ENCODE assay signal across 7 mouse cellular contexts in genomic region chr7:65317418-65317817, GRCm38 (mm10).
DNase-seq lines count a peak whose midpoint lies in the region; ATAC-seq and TF ChIP-seq lines count a peak whose summit lies in the region.

No protein-coding gene starts in this region.

- no peak overlapping the region for H3ac ChIP-seq in C2C12 (ENCODE audit: control insufficient read depth, insufficient read length, low read depth)

- peaks cover 91% of the 10 kb centered on the region for H3K36me3 ChIP-seq in C2C12 (ENCODE audit: control insufficient read depth, insufficient read depth)
- peaks cover 47% of the 10 kb centered on the region for H3K36me3 ChIP-seq in forebrain, embryonic 14.5 days (ENCODE audit: control insufficient read depth, insufficient read depth, low read length)
- peaks cover 81% of the 10 kb centered on the region for H3K36me3 ChIP-seq in lung, embryonic 14.5 days (ENCODE audit: insufficient read depth)

- H3K27ac ChIP-seq in forebrain, embryonic 14.5 days (ENCODE audit: low read depth, low read length) = no peak overlapping the region
- no peak overlapping the region for H3K27ac ChIP-seq in lung, embryonic 14.5 days (ENCODE audit: low read depth)

- no peak overlapping the region for H3K4me3 ChIP-seq in C2C12 (ENCODE audit: insufficient read depth, poor library complexity, severe bottlenecking)
- H3K4me3 ChIP-seq in forebrain, embryonic 14.5 days (ENCODE audit: low read depth, low read length) = no peak overlapping the region
- no peak overlapping the region for H3K4me3 ChIP-seq in lung, embryonic 14.5 days (ENCODE audit: low read depth, low read length)

- no peak overlapping the region for H3K9ac ChIP-seq in forebrain, embryonic 14.5 days (ENCODE audit: low read length)
- no peak overlapping the region for H3K9ac ChIP-seq in lung, embryonic 14.5 days

- DNase-seq in ES-CJ7 (ENCODE audit: low read depth, low spot score) = peak; percentile 52
- peak; percentile 27 for DNase-seq in c-Kit-positive CD71-positive TER-119-negative erythroid progenitor cells, embryonic 14.5 days (ENCODE audit: low read depth)
- peak; percentile 67 for DNase-seq in forebrain, embryonic 14.5 days (ENCODE audit: low spot score)
- DNase-seq in kidney, postnatal 25 days = peak; percentile 65 to 72
- peak; percentile 73 for DNase-seq in lung, embryonic 14.5 days
- peak; percentile 54 for DNase-seq in right cerebral cortex, postnatal 14 days

- H3K4me2 ChIP-seq in forebrain, embryonic 14.5 days (ENCODE audit: low read length) = no peak overlapping the region
- H3K4me2 ChIP-seq in lung, embryonic 14.5 days = no peak overlapping the region

- peak; percentile 77 for TF ChIP-seq CTCF in C2C12 (IDR thresholded peaks at IDR 0.05; ENCODE audit: control insufficient read depth, insufficient read depth, insufficient read length)
- TF ChIP-seq CTCF in lung, embryonic 14.5 days (IDR thresholded peaks at IDR 0.05; ENCODE audit: low read depth) = peak; percentile 93

- no peaks in the 10 kb centered on the region for H3K9me3 ChIP-seq in forebrain, embryonic 14.5 days (replicated peaks; ENCODE audit: control insufficient read depth, low read length)
- no peaks in the 10 kb centered on the region for H3K9me3 ChIP-seq in lung, embryonic 14.5 days (ENCODE audit: low read depth, low read length)

- no peaks in the 10 kb centered on the region for H3K79me2 ChIP-seq in C2C12 (ENCODE audit: control insufficient read depth, insufficient read depth)

- ATAC-seq in forebrain, embryonic 14.5 days = no peak
- ATAC-seq in lung, embryonic 14.5 days (ENCODE audit: insufficient read depth) = no peak

- H3K79me3 ChIP-seq in C2C12 (ENCODE audit: low read depth) = peaks cover 1% of the 10 kb centered on the region

- 32% methylated on average over 5 of the region's 5 CpGs for WGBS in forebrain, embryonic 14.5 days
- 37% methylated on average over 5 of the region's 5 CpGs for WGBS in lung, embryonic 14.5 days

- no peaks in the 10 kb centered on the region for H3K27me3 ChIP-seq in C2C12 (ENCODE audit: control insufficient read depth, insufficient read depth, insufficient read length)
- H3K27me3 ChIP-seq in forebrain, embryonic 14.5 days (replicated peaks; ENCODE audit: control insufficient read depth, insufficient read depth, low read length) = no peaks in the 10 kb centered on the region
- H3K27me3 ChIP-seq in lung, embryonic 14.5 days (ENCODE audit: insufficient read depth, low read length) = no peaks in the 10 kb centered on the region

- H3K4me1 ChIP-seq in forebrain, embryonic 14.5 days (ENCODE audit: control insufficient read depth, insufficient read depth, low read length) = no peaks in the 10 kb centered on the region
- H3K4me1 ChIP-seq in lung, embryonic 14.5 days (ENCODE audit: insufficient read depth) = no peaks in the 10 kb centered on the region

TF ChIP-seq in C2C12, 6 proteins besides CTCF, POLR2A, EP300 and RAD21:
- TF ChIP-seq CEBPB (IDR thresholded peaks at IDR 0.05; ENCODE audit: low read depth) = no peak
- TF ChIP-seq FOSL1 (IDR thresholded peaks at IDR 0.05; ENCODE audit: insufficient read depth, low read length, poor library complexity, severe bottlenecking) = no peak
- TF ChIP-seq MAX (IDR thresholded peaks at IDR 0.05) = no peak
- no peak for TF ChIP-seq USF1 (IDR thresholded peaks at IDR 0.05; ENCODE audit: low read depth)
- no peak for TF ChIP-seq MYOD1 (IDR thresholded peaks at IDR 0.05; ENCODE audit: control insufficient read depth, insufficient read length, low read depth)
- TF ChIP-seq MYOG (IDR thresholded peaks at IDR 0.05; ENCODE audit: control insufficient read depth, extremely low read depth, insufficient read length) = no peak
